Mouse (Mus musculus) cerebellum, adult 9-10 months (tissue): Measurements from ENCODE around the gene Trappc3l.

ENCODE experiments used
- DNase-seq: peaks from one replicate; pipeline ENCODE4 v3.0.0; 2022

The Trappc3l gene

GRCm38 (mm10) chr10:34095964-34096363, 58.6 kb downstream of the Trappc3l start:
- DNase-seq: no peak

- DNase-seq: peak; percentile 21
These were observed 59.1 kb downstream of the Trappc3l start, which contains the start of gene Calhm5 for GRCm38 (mm10) chr10:34096418-34096883. Calhm5 (minus strand) TSS chr10:34096519.

GRCm38 (mm10) chr10:34110863-34111465, 73.6 kb downstream of the Trappc3l start:
- no peak for DNase-seq

GRCm38 (mm10) chr10:34111964-34112738, 74.8 kb downstream of the Trappc3l start:
- DNase-seq: no peak

- no peak for DNase-seq
These were observed 79.7 kb downstream of the Trappc3l start for GRCm38 (mm10) chr10:34117131-34117530.

- DNase-seq: no peak
These were observed 80.4 kb downstream of the Trappc3l start for GRCm38 (mm10) chr10:34117770-34118169.

GRCm38 (mm10) chr10:34118421-34118820, 81.0 kb downstream of the Trappc3l start:
- no peak for DNase-seq

- DNase-seq: no peak
These were observed 90.3 kb downstream of the Trappc3l start, which contains the start of gene Calhm6 for GRCm38 (mm10) chr10:34127392-34128378. Calhm6 (minus strand) TSS chr10:34127984.

GRCm38 (mm10) chr10:34128391-34128790, 91.0 kb downstream of the Trappc3l start:
- no peak for DNase-seq

GRCm38 (mm10) chr10:34131356-34131755, 94.0 kb downstream of the Trappc3l start:
- DNase-seq: no peak

GRCm38 (mm10) chr10:34136432-34136831, 99.0 kb downstream of the Trappc3l start:
- DNase-seq: no peak

GRCm38 (mm10) chr10:34138027-34138426, 100.6 kb downstream of the Trappc3l start:
- no peak for DNase-seq

GRCm38 (mm10) chr10:34139768-34140167, 102.4 kb downstream of the Trappc3l start:
- no peak for DNase-seq

- no peak for DNase-seq
These were observed 104.3 kb downstream of the Trappc3l start for GRCm38 (mm10) chr10:34141693-34142092.

- DNase-seq: no peak
These were observed 112.4 kb downstream of the Trappc3l start for GRCm38 (mm10) chr10:34149772-34150171.

- no peak for DNase-seq
These were observed 113.1 kb downstream of the Trappc3l start for GRCm38 (mm10) chr10:34150454-34150853.

- no peak for DNase-seq
These were observed 114.4 kb downstream of the Trappc3l start for GRCm38 (mm10) chr10:34151827-34152226.

GRCm38 (mm10) chr10:34155796-34156554, 118.6 kb downstream of the Trappc3l start:
- no peak for DNase-seq
